Mouse (Mus musculus): ENCODE data around the gene Dlg5. TPM values are rescaled to one million over a fixed set of nuclear protein-coding genes. Genes with fewer than 3 reads are reported as not detected.

Gene Dlg5
- polyA plus RNA-seq, 1 experiment = 16.5 TPM

DNA sequence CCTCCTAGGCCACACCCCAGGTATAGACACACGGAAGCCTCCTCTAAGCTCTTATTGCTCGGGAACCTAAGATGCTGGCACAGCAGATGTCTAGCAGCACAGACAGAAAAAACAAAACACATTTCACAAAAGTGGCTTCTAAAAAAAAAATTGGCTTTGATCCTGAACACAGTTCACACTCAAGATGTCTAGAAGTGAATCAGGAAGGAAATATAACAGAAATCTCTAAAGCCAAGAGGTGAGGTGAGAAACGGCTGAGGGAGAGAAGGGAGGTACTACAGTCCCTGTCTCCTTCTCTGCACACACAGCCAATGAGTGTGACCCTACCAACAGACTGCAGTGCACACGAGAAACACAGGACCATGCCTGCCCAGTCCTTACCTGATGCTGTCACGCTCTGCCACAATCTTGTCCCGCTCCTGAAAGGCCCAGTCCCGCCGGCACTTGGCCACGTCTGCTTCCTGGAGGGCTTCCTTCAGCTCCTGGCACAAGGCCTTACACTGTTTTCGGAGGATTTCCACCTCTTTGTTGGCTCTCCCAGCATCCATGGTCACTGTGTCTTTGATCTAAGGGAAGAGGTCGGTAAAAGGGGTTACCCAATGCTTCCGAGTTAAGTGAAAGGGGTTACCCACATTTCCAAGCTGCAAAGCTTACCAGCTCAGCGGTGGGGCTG, 73.9 kb downstream of the Dlg5 start:
- TF ChIP-seq SRF (IDR thresholded peaks at IDR 0.05; ENCODE audit: control insufficient read depth, insufficient read length, low read depth) (no peak), MAX (IDR thresholded peaks at IDR 0.05; ENCODE audit: low read depth) (no peak), TCF12 (IDR thresholded peaks at IDR 0.05; ENCODE audit: insufficient read depth, poor library complexity, severe bottlenecking) (no peak), POLR2AphosphoS2 (IDR thresholded peaks at IDR 0.05; ENCODE audit: insufficient read length, low read depth) (no peak), E2F4 (IDR thresholded peaks at IDR 0.05; ENCODE audit: insufficient read depth) (no peak), CEBPB (IDR thresholded peaks at IDR 0.05; ENCODE audit: insufficient read depth, poor library complexity, severe bottlenecking) (no peak), USF1 (IDR thresholded peaks at IDR 0.05; ENCODE audit: low read depth) (no peak), TCF3 (IDR thresholded peaks at IDR 0.05; ENCODE audit: insufficient read length, low read depth) (no peak), MYOG (IDR thresholded peaks at IDR 0.05; ENCODE audit: control insufficient read depth in 1 of 3, insufficient read depth in 1 of 3, insufficient read length in 2 of 3, low read depth in 2 of 3) (no peak), MYOD1 (IDR thresholded peaks at IDR 0.05; ENCODE audit: control insufficient read depth in 1 of 3, insufficient read length in 2 of 3, low read depth in 2 of 3) (no peak), REST (IDR thresholded peaks at IDR 0.05; ENCODE audit: insufficient read depth, insufficient read length) (no peak), POLR2A (IDR thresholded peaks at IDR 0.05; ENCODE audit: insufficient read length, low read depth) (no peak)
- Histone ChIP-seq H3K36me3 (ENCODE audit: control insufficient read depth, insufficient read depth) (peaks cover 7% of the 10 kb centered on the region), H3K4me3 (no peak overlapping the region), H3ac (ENCODE audit: control insufficient read depth, insufficient read length) (no peak overlapping the region), H3K79me2 (ENCODE audit: control insufficient read depth, insufficient read depth) (no peaks in the 10 kb centered on the region), H3K27me3 (ENCODE audit: control insufficient read depth, insufficient read depth, insufficient read length) (no peaks in the 10 kb centered on the region), H3K4me2 (ENCODE audit: low read depth) (no peak overlapping the region)

DNA sequence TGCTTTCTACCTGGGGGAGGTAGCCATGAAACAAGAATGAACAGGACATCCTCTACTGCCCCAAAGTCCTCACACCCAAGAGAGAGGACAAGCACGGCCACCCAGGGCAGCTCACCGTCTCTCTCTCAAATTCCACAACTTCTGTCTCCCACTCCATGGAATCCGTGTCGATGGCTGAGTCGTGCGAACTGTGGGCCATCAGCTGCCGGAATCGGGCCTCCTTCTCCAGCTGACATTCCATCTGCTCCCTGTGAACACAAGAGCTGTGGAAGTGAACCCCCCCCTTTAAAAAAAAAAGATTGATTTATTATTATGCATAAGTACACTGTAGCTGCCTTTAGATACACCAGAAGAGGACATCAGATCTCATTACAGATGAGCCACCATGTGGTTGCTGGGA, 79.7 kb downstream of the Dlg5 start:
- H3K36me3 ChIP-seq (ENCODE audit: control insufficient read depth, insufficient read depth) = peaks cover 7% of the 10 kb centered on the region
- no peak overlapping the region for H3ac ChIP-seq (ENCODE audit: control insufficient read depth, insufficient read length)
- H3K27me3 ChIP-seq (ENCODE audit: control insufficient read depth, insufficient read depth, insufficient read length) = no peaks in the 10 kb centered on the region
- H3K79me2 ChIP-seq (ENCODE audit: control insufficient read depth, insufficient read depth) = no peaks in the 10 kb centered on the region
- TF ChIP-seq REST (IDR thresholded peaks at IDR 0.05; ENCODE audit: insufficient read depth, insufficient read length) (no peak), TCF3 (IDR thresholded peaks at IDR 0.05; ENCODE audit: insufficient read length, low read depth) (no peak), POLR2A (IDR thresholded peaks at IDR 0.05; ENCODE audit: insufficient read length, low read depth) (no peak), E2F4 (IDR thresholded peaks at IDR 0.05; ENCODE audit: insufficient read depth) (no peak)
- no peak overlapping the region for H3K4me2 ChIP-seq (ENCODE audit: low read depth)
- no peak overlapping the region for H3K4me3 ChIP-seq

DNA sequence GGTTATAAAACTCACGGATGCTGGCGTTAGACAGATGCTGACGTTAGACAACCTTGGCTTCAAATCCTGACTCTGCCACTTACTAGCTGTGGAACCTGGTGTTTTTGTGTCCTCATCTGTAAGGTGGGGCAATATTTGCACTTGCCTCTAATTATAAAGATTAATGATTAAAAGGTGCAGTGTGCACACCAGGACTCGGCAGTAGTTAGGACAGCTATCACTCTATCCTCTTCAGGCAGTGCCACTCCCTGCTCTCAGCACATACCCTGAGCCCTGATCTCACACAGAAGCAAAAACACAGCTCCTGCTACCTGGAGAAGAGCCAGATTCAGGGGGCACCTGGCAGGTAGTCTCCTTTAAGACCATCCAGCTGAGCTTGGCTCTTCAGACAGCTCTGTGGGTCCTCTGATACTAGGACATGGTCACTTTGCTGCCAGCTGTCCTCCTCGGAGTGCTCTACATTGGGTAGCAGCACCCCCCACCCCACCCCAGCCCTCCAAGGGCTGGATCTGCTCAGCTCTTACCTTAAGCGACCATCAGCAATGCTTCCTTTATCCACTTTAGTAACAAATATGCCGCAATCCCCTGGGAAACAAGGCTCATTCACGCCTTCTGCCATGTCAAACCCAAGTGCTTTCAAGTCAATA, 80.9 kb downstream of the Dlg5 start:
- Histone ChIP-seq H3K27me3 (ENCODE audit: control insufficient read depth, insufficient read depth, insufficient read length) (no peaks in the 10 kb centered on the region), H3ac (ENCODE audit: control insufficient read depth, insufficient read length) (no peak overlapping the region), H3K79me2 (ENCODE audit: control insufficient read depth, insufficient read depth) (no peaks in the 10 kb centered on the region), H3K4me2 (ENCODE audit: low read depth) (no peak overlapping the region), H3K36me3 (ENCODE audit: control insufficient read depth, insufficient read depth) (peaks cover 3% of the 10 kb centered on the region), H3K4me3 (no peak overlapping the region)
- no peak for TF ChIP-seq TCF12 (IDR thresholded peaks at IDR 0.05; ENCODE audit: insufficient read depth, poor library complexity, severe bottlenecking)
- TF ChIP-seq E2F4 (IDR thresholded peaks at IDR 0.05; ENCODE audit: insufficient read depth) = no peak
- TF ChIP-seq MAX (IDR thresholded peaks at IDR 0.05; ENCODE audit: low read depth) = no peak
- TF ChIP-seq POLR2A (IDR thresholded peaks at IDR 0.05; ENCODE audit: insufficient read length, low read depth) = no peak
- TF ChIP-seq REST (IDR thresholded peaks at IDR 0.05; ENCODE audit: insufficient read depth, insufficient read length) = no peak
- no peak for TF ChIP-seq MYOD1 (IDR thresholded peaks at IDR 0.05; ENCODE audit: control insufficient read depth in 1 of 3, insufficient read length in 2 of 3, low read depth in 2 of 3)
- no peak for TF ChIP-seq CEBPB (IDR thresholded peaks at IDR 0.05; ENCODE audit: insufficient read depth, poor library complexity, severe bottlenecking)
- no peak for TF ChIP-seq TCF3 (IDR thresholded peaks at IDR 0.05; ENCODE audit: insufficient read length, low read depth)
- TF ChIP-seq SRF (IDR thresholded peaks at IDR 0.05; ENCODE audit: control insufficient read depth, insufficient read length, low read depth) = no peak
- no peak for TF ChIP-seq USF1 (IDR thresholded peaks at IDR 0.05; ENCODE audit: low read depth)
- no peak for TF ChIP-seq MYOG (IDR thresholded peaks at IDR 0.05; ENCODE audit: control insufficient read depth in 1 of 3, insufficient read depth in 1 of 3, insufficient read length in 2 of 3, low read depth in 2 of 3)
- TF ChIP-seq POLR2AphosphoS2 (IDR thresholded peaks at IDR 0.05; ENCODE audit: insufficient read length, low read depth) = no peak

DNA sequence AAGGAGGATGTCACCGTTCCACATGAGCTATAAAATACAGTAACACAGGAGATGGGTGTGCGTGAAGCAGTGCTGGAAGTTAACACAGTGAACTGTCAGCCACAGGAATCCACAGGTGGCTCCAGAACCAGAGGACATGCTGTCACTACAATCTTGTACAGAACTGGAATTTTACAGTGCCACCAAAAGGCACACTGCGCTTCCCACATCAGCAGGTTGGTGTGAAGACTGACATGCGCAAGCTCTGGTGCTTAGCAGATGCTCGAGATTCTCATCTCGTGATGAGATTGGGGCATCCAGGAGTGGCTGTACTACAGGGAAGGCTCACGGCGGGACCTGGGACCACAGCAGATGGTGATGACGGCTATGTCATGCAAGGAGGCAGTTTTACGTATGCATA, 82.9 kb downstream of the Dlg5 start:
- no peaks in the 10 kb centered on the region for H3K27me3 ChIP-seq (ENCODE audit: control insufficient read depth, insufficient read depth, insufficient read length)
- peaks cover 5% of the 10 kb centered on the region for H3K36me3 ChIP-seq (ENCODE audit: control insufficient read depth, insufficient read depth)
- H3ac ChIP-seq (ENCODE audit: control insufficient read depth, insufficient read length) = no peak overlapping the region
- no peak overlapping the region for H3K4me3 ChIP-seq
- H3K79me2 ChIP-seq (ENCODE audit: control insufficient read depth, insufficient read depth) = no peaks in the 10 kb centered on the region
- H3K4me2 ChIP-seq (ENCODE audit: low read depth) = no peak overlapping the region
- TF ChIP-seq CEBPB (IDR thresholded peaks at IDR 0.05; ENCODE audit: insufficient read depth, poor library complexity, severe bottlenecking) (no peak), MYOG (IDR thresholded peaks at IDR 0.05; ENCODE audit: control insufficient read depth in 1 of 3, insufficient read depth in 1 of 3, insufficient read length in 2 of 3, low read depth in 2 of 3) (no peak), REST (IDR thresholded peaks at IDR 0.05; ENCODE audit: insufficient read depth, insufficient read length) (no peak), POLR2A (IDR thresholded peaks at IDR 0.05; ENCODE audit: insufficient read length, low read depth) (no peak), USF1 (IDR thresholded peaks at IDR 0.05; ENCODE audit: low read depth) (no peak), E2F4 (IDR thresholded peaks at IDR 0.05; ENCODE audit: insufficient read depth) (no peak)

DNA sequence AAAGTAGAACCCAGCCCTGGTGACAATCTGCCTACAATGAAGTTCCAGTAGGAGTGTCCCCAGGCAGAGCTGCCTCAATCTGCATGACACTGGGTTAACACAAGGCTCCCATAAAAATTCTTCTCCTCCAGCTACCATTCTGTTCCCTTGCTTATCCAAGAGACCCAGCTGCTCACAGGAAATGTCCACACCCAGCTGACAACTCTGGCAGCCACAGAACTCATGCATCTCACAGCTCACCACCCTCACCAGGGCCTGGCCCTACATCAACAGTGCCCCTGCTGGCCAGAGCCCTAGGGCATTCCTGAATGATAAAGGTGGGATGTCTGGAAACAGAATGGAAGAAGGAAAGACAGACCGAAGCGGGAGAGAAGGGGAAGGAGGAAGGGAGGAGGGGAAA, 96.8 kb downstream of the Dlg5 start:
- Histone ChIP-seq H3K4me3 (no peak overlapping the region), H3K36me3 (ENCODE audit: control insufficient read depth, insufficient read depth) (peaks cover 19% of the 10 kb centered on the region), H3K4me2 (ENCODE audit: low read depth) (no peak overlapping the region), H3K27me3 (ENCODE audit: control insufficient read depth, insufficient read depth, insufficient read length) (no peaks in the 10 kb centered on the region), H3K79me2 (ENCODE audit: control insufficient read depth, insufficient read depth) (no peaks in the 10 kb centered on the region), H3ac (ENCODE audit: control insufficient read depth, insufficient read length) (no peak overlapping the region)
- TF ChIP-seq TCF12 (IDR thresholded peaks at IDR 0.05; ENCODE audit: insufficient read depth, poor library complexity, severe bottlenecking) (no peak), POLR2A (IDR thresholded peaks at IDR 0.05; ENCODE audit: insufficient read length, low read depth) (no peak), USF1 (IDR thresholded peaks at IDR 0.05; ENCODE audit: low read depth) (no peak), CEBPB (IDR thresholded peaks at IDR 0.05; ENCODE audit: insufficient read depth, poor library complexity, severe bottlenecking) (no peak), MYOD1 (IDR thresholded peaks at IDR 0.05; ENCODE audit: control insufficient read depth in 1 of 3, insufficient read length in 2 of 3, low read depth in 2 of 3) (peak in 1 of 3 experiments; percentile 7), MYOG (IDR thresholded peaks at IDR 0.05; ENCODE audit: control insufficient read depth in 1 of 3, insufficient read depth in 1 of 3, insufficient read length in 2 of 3, low read depth in 2 of 3) (peak in 1 of 3 experiments; percentile 17), SRF (IDR thresholded peaks at IDR 0.05; ENCODE audit: control insufficient read depth, insufficient read length, low read depth) (no peak), REST (IDR thresholded peaks at IDR 0.05; ENCODE audit: insufficient read depth, insufficient read length) (no peak)

Measured in myocyte (in vitro differentiated cells).